Mouse (Mus musculus) E14TG2a.4 (cell line): ENCODE measurements around the gene Olfr1313.
"Not testable (repeated sequence)": the region's sequence is repeated elsewhere in the genome, so short reads cannot be mapped to it uniquely, and the experiment has no call there.

Experiments
- CTCF ChIP-seq: conservative IDR thresholded peaks from 2 replicates; pipeline ENCODE4 v1.5.1; 2014; ENCODE audit warnings: low read length
- NANOG ChIP-seq: IDR thresholded peaks from 2 replicates; pipeline ENCODE4 v1.6.1; 2014; ENCODE audit warnings: borderline replicate concordance, low read length, mixed read lengths

- TF ChIP-seq CTCF, NANOG: not testable (repeated sequence)
These were observed 50.7 kb downstream of the Olfr1313 start for GRCm38 (mm10) chr2:112026971-112027370.
